Mouse (Mus musculus): ENCODE data around the gene Olfr1395. TPM values are rescaled to one million over a fixed set of nuclear protein-coding genes. Genes with fewer than 3 reads are reported as not detected.
"Not testable (repeated sequence)": the region's sequence is repeated elsewhere in the genome, so short reads cannot be mapped to it uniquely, and the experiment has no call there.

Olfr1395 gene
- total RNA-seq, 2 experiments from 2014 or later = not detected

GRCm38 (mm10) chr11:49175345-49175744 is 33.3 kb downstream of the Olfr1395 start:
- DNase-seq = no peak

- not testable (repeated sequence) for DNase-seq
These were observed 34.1 kb downstream of the Olfr1395 start for GRCm38 (mm10) chr11:49176047-49176779.

GRCm38 (mm10) chr11:49183172-49183571 is 41.1 kb downstream of the Olfr1395 start:
- no peak for DNase-seq

DNA sequence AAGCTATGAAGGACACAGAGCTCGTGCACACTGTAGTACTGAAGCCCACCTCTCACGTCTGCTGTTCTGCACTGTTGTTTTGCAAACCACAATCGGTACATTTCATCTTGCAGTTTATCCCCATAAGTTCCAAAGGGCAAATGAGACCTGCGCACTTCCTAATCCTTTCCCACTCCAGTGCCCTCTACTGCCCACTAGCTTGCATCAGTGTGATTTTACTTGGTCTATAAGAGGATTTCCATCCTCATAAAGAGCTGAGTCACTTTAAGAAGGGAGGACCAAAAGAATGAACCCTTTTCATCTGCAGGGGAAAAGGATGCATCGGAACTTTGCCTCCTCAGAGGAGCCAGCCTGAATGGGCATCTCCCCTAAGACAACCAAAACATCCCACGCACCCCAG is 44.4 kb downstream of the Olfr1395 start:
- no peak for DNase-seq

DNA sequence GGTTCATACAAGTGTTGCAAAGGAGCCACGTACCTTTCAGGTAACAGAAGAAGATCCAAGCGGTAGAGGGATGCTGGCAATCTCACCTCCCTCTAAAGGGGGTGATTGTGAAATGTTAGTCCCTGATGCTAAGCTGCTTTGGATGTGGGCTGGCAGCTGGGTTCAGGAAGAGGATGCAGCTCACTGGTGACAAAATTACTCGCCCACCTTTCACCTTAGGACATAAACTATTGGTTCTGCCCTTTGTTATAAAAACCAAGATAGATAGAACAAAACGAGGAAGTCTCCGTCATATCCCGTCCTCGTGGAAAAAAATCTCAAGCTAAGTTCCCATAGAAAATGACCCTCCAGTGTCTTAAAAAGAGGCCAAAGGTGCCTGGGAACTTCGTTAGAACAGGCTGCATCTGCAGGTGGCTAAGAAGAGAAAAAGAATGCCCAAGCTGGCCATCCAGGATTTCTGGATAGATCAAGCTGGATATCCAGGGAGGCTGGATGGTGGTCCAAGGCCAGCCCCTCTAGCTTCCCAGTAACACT is 44.9 kb downstream of the Olfr1395 start, which contains the start of gene Btnl9:
Btnl9 (minus strand) TSS at position 205 of the 534 bp plus-strand sequence.
- no peak for DNase-seq

DNA sequence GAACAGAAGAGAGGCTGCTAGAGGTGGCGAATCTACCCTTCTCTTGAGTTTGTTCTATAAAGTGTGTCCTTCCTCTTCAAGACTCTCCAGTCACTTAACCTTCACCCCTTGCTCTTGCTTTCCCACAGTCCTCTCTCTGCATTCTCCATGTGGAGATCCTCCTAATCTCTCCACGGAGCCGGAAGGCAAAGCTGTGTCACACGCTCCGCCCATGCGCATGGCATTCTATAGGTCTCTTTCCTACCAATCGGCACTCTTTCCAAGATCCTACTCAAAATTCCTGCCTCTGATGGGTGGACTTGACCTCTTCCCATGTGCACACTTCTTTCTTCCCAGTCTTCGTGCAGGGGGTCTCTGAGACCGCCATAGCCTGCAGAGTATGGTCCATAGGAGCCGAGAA is 45.6 kb downstream of the Olfr1395 start:
- DNase-seq = no peak

- DNase-seq = peak; percentile 53
These were observed 47.7 kb downstream of the Olfr1395 start for GRCm38 (mm10) chr11:49189737-49190136.

DNA sequence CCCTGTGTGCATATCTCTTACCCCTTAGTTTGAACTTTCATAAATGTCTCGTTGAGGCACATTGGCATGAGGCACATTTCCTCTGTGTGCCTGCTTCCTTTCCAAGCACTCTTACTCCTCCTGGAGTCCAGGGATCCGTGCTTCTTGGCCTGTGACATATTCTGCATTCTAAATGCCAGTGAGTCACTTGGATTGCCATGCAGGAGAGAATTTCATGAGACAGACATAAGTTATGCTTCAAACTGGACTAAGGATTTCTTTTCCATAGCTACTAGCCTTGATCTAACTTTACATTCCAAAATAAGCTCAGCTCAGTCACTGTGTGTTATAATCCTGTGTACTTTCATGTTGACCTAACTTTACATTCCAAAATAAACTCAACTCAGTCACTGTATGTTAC is 49.0 kb downstream of the Olfr1395 start:
- no peak for DNase-seq

GRCm38 (mm10) chr11:49194771-49195170 is 52.7 kb downstream of the Olfr1395 start:
- not testable (repeated sequence) for DNase-seq

- no peak for DNase-seq
These were observed 53.8 kb downstream of the Olfr1395 start for GRCm38 (mm10) chr11:49195819-49196322.

Other genes with a start within 250 kb of the Olfr1395 start
- under 1 TPM; 0.49 to 0.52 TPM for gene Gm5431, start 240.1 kb upstream of the Olfr1395 start, total RNA-seq (2021)
- gene Psme2b, start 196.1 kb upstream of the Olfr1395 start, total RNA-seq (2021) = 1 to 10 TPM; 1.2 to 1.5 TPM
- under 1 TPM; 0.12 to 0.16 TPM for gene Olfr56, start 163.4 kb upstream of the Olfr1395 start, total RNA-seq (2021)
- 1 to 10 TPM in 1 of 2 experiments, under 1 TPM in 1; 0.59 to 1.0 TPM for gene 9930111J21Rik1, start 162.9 kb upstream of the Olfr1395 start, total RNA-seq (2021)
- under 1 TPM; 0.19 to 0.34 TPM for gene Gm12185, start 150.0 kb upstream of the Olfr1395 start, total RNA-seq (2021)
- gene Tgtp1, start 148.1 kb upstream of the Olfr1395 start, total RNA-seq (2021) = under 1 TPM in 1 of 2 experiments, not detected in 1; 0.09 TPM
- 1 to 10 TPM in 1 of 2 experiments, under 1 TPM in 1; 0.87 to 1.9 TPM for gene 9930111J21Rik2, start 91.0 kb upstream of the Olfr1395 start, total RNA-seq (2021)
- not detected for gene Tgtp2, start 78.1 kb upstream of the Olfr1395 start, total RNA-seq (2021)
- gene Ifi47, start 65.7 kb upstream of the Olfr1395 start, total RNA-seq (2021) = 1 to 10 TPM in 1 of 2 experiments, under 1 TPM in 1; 0.77 to 1.9 TPM
- not detected for gene Olfr1396, start 27.4 kb upstream of the Olfr1395 start, total RNA-seq (2021)
- gene Olfr1394, start 12.1 kb downstream of the Olfr1395 start, total RNA-seq (2021) = not detected
- 1 to 10 TPM; 5.9 to 7.7 TPM for gene Btnl9, start 44.9 kb downstream of the Olfr1395 start, total RNA-seq (2021)
- 10 to 100 TPM; 20.8 to 27.5 TPM for gene Zfp62, start 61.0 kb downstream of the Olfr1395 start, total RNA-seq (2021)
- 10 to 100 TPM; 42.7 to 60.3 TPM for gene Mgat1, start 101.9 kb downstream of the Olfr1395 start, total RNA-seq (2021)
- gene Olfr1393, start 136.0 kb downstream of the Olfr1395 start, total RNA-seq (2021) = under 1 TPM; 0.18 to 0.33 TPM
- not detected for gene Olfr1392, start 143.0 kb downstream of the Olfr1395 start, total RNA-seq (2021)
- not detected for gene Olfr10, start 162.5 kb downstream of the Olfr1395 start, total RNA-seq (2021)
- gene Olfr1391, start 180.5 kb downstream of the Olfr1395 start, total RNA-seq (2021) = not detected
- gene Olfr1390, start 192.9 kb downstream of the Olfr1395 start, total RNA-seq (2021) = not detected